Mouse (Mus musculus) subcutaneous adipose tissue, adult 2 months (tissue): ENCODE results near the gene Ttc33. TPM values are rescaled to one million over a fixed set of nuclear protein-coding genes. Genes with fewer than 3 reads are reported as not detected.

ENCODE experiments used
- polyA plus RNA-seq: library from polyadenylated mRNA; depleted of rRNA; stranded (reverse); fragments of >200 nt; gene quantifications from 2 replicates; pipeline ENCODE4 v1.2.3, GENCODE M21; 2012; ENCODE audit warnings: low replicate concordance; rRNA removed

The Ttc33 gene
- polyA plus RNA-seq: 8.8 and 10.3 TPM in 2 replicates

GRCm38 (mm10) chr15:5185366-5186292, at the start of gene Ttc33:
Ttc33 (plus strand) TSS chr15:5185525.

GRCm38 (mm10) chr15:5143361-5144020, 41.8 kb upstream of the Ttc33 start, which contains the start of gene Prkaa1:
Prkaa1 (plus strand) TSS chr15:5143861.

GRCm38 (mm10) chr15:5243959-5244905, 58.9 kb downstream of the Ttc33 start, which contains the start of gene Ptger4:
Ptger4 (minus strand) TSS chr15:5244187.

Other genes starting within 250 kb of the Ttc33 start
- gene C7, start 121.8 kb upstream of the Ttc33 start, polyA plus RNA-seq: 0.93 and 2.3 TPM in 2 replicates
- 2.4 and 2.7 TPM in 2 replicates for gene Card6, start 77.0 kb upstream of the Ttc33 start, polyA plus RNA-seq
- gene Rpl37, start 68.9 kb upstream of the Ttc33 start, polyA plus RNA-seq: 440 and 1,184 TPM in 2 replicates
- 10.5 and 12.1 TPM in 2 replicates for gene Prkaa1, start 41.7 kb upstream of the Ttc33 start, polyA plus RNA-seq
- 11.3 and 46.1 TPM in 2 replicates for gene Ptger4, start 58.7 kb downstream of the Ttc33 start, polyA plus RNA-seq